14 mouse cellular contexts compared by ENCODE assay signal in the genomic region with DNA sequence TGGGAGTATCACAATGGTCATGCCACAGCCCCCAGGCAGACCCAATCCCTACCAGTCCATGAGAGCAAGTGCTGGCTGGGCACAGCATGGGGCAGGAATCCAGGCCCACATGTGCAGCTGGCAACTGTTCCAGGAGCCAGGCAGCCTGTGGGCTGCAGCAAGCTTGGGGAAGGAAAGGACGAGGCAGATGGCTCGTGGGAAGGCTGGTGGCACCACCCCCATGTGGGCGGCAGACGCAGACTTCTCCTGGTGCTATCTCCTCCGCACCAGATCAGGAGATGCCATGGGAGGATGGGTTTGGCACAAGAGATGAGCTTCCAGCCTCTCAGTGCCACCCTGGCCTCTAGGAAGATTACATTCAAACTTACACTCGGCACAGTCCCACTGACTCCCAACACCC. TPM values are rescaled to one million over a fixed set of nuclear protein-coding genes. Genes with fewer than 3 reads are reported as not detected.
A peak's percentile ranks its signal among the peaks of the same experiment; 100 is the strongest.
DNase-seq lines count a peak whose midpoint lies in the region; ATAC-seq and TF ChIP-seq lines count a peak whose summit lies in the region.
"Had no signal": no experiment of that assay in that cellular context is flagged by ENCODE, and none has a peak within 500 bp of the region (broad histone marks: within the 10 kb centered on the region; RNA-seq: fewer than 3 reads in every experiment).

No protein-coding gene starts in this region.

- no peak for ATAC-seq in hindbrain, postnatal 0 days
- ATAC-seq in hindbrain, embryonic 13.5 days (ENCODE audit: low FRiP score), result no peak
- no peak for ATAC-seq in midbrain, embryonic 11.5 days (ENCODE audit: low FRiP score)
- ATAC-seq: CD4-positive, CD25-positive, alpha-beta regulatory T cell, adult 4 months; intestine, embryonic 16.5 days had no signal

- peaks cover 17% of the 10 kb centered on the region for H3K4me1 ChIP-seq in hindbrain, postnatal 0 days (ENCODE audit: insufficient read depth, low read length)
- H3K4me1 ChIP-seq in hindbrain, embryonic 13.5 days (replicated peaks), result peaks cover 33% of the 10 kb centered on the region
- H3K4me1 ChIP-seq in midbrain, embryonic 11.5 days (ENCODE audit: control insufficient read depth, insufficient read depth, low read length), result no peaks in the 10 kb centered on the region

- intact Hi-C loops in heart, postnatal 14 days (cut with DNase I), result no loop called here

- no peak overlapping the region for H3K4me2 ChIP-seq in hindbrain, postnatal 0 days (ENCODE audit: low read depth, low read length)
- no peak overlapping the region for H3K4me2 ChIP-seq in hindbrain, embryonic 13.5 days
- no peak overlapping the region for H3K4me2 ChIP-seq in midbrain, embryonic 11.5 days

- H3K4me3 ChIP-seq in hindbrain, postnatal 0 days (ENCODE audit: low read length), result no peak overlapping the region
- no peak overlapping the region for H3K4me3 ChIP-seq in hindbrain, embryonic 13.5 days
- H3K4me3 ChIP-seq in midbrain, embryonic 11.5 days (ENCODE audit: low read depth, low read length), result no peak overlapping the region

- no peaks in the 10 kb centered on the region for H3K36me3 ChIP-seq in hindbrain, postnatal 0 days (ENCODE audit: insufficient read depth, low read length)
- no peaks in the 10 kb centered on the region for H3K36me3 ChIP-seq in hindbrain, embryonic 13.5 days
- H3K36me3 ChIP-seq in midbrain, embryonic 11.5 days (ENCODE audit: control insufficient read depth, insufficient read depth, low read length), result no peaks in the 10 kb centered on the region

- no peaks in the 10 kb centered on the region for H3K27me3 ChIP-seq in hindbrain, postnatal 0 days (ENCODE audit: insufficient read depth, low read length)
- 0 out of 2 replicates have a peak, but pooled peaks cover 12% of the 10 kb centered on the region for H3K27me3 ChIP-seq in hindbrain, embryonic 13.5 days
- H3K27me3 ChIP-seq in midbrain, embryonic 11.5 days (ENCODE audit: control insufficient read depth, insufficient read depth, low read length), result no peaks in the 10 kb centered on the region; the same call in 1 of the 2 replicates

- H3K9ac ChIP-seq in hindbrain, postnatal 0 days (replicated peaks; ENCODE audit: low read length), result no peak overlapping the region
- H3K9ac ChIP-seq in hindbrain, embryonic 13.5 days, result no peak overlapping the region
- H3K9ac ChIP-seq in midbrain, embryonic 11.5 days (ENCODE audit: low read length), result no peak overlapping the region

- no peak for TF ChIP-seq CTCF in hindbrain, postnatal 0 days (IDR thresholded peaks at IDR 0.05; ENCODE audit: low read depth)

- DNase-seq in hindbrain, postnatal 0 days (ENCODE audit: low spot score), result peak; percentile 49
- DNase-seq in frontal cortex, postnatal 14 days (ENCODE audit: low spot score in 2 of 2), result peak; percentile 71 to 72
- peak; percentile 67 to 97 for DNase-seq in left cerebral cortex, adult 8-10 months (ENCODE audit: low spot score in 2 of 2)
- DNase-seq in B cell, adult 2 months, result no peak
- no peak for DNase-seq in kidney, postnatal 25 days
- DNase-seq in midbrain, embryonic 11.5 days (ENCODE audit: low spot score, missing footprints), result no peak
- DNase-seq in heart, postnatal 14 days, result no peak
- DNase-seq: liver; lung, postnatal 36 days had no signal

- H3K27ac ChIP-seq in hindbrain, postnatal 0 days, result no peak overlapping the region
- no peak overlapping the region for H3K27ac ChIP-seq in hindbrain, embryonic 13.5 days
- H3K27ac ChIP-seq in midbrain, embryonic 11.5 days (ENCODE audit: low read depth, low read length), result no peak overlapping the region

- WGBS in hindbrain, postnatal 0 days, result 56% methylated on average over 6 of the region's 6 CpGs
- WGBS in hindbrain, embryonic 13.5 days, result 73% methylated on average over 6 of the region's 6 CpGs
- WGBS in midbrain, embryonic 11.5 days, result 82% methylated on average over 6 of the region's 6 CpGs

- no peaks in the 10 kb centered on the region for H3K9me3 ChIP-seq in hindbrain, postnatal 0 days (ENCODE audit: low read length)
- H3K9me3 ChIP-seq in hindbrain, embryonic 13.5 days, result no peaks in the 10 kb centered on the region
- H3K9me3 ChIP-seq in midbrain, embryonic 11.5 days (ENCODE audit: control insufficient read depth, low read length), result no peaks in the 10 kb centered on the region

RNA-seq across cellular contexts. Expression of a gene that starts 33.7 kb away (rescaled TPM):
- 58.8 and 78.7 TPM in 2 replicates for total RNA-seq in hindbrain, postnatal 0 days (2014; rRNA removed)
- 10.4 and 11.2 TPM in 2 replicates for polyA plus RNA-seq in hindbrain, postnatal 0 days (2015; fragmentation: Nextera tagmentation; extraction: Ambion mirVana)
- 11.3 and 14.0 TPM in 2 replicates for polyA plus RNA-seq in hindbrain, embryonic 13.5 days (2015; fragmentation: Nextera tagmentation; extraction: Ambion mirVana)
- 10 to 100 TPM; 23.4 to 29.3 (median 26.5) TPM for total RNA-seq in left cerebral cortex, adult 8-10 months (2022)
- 2.9 and 3.2 TPM in 2 replicates for polyA plus RNA-seq in midbrain, embryonic 11.5 days (2014; fragmentation: Nextera tagmentation; extraction: Ambion mirVana)
- 1 to 10 TPM; 3.2 to 3.6 TPM for total RNA-seq in heart, postnatal 14 days (2021)
- polyA plus RNA-seq: CD4-positive, CD25-positive, alpha-beta regulatory T cell, adult 4 months had no signal

RNA-seq across cellular contexts. Expression of a gene that starts 53.2 kb away (rescaled TPM):
- 2.8 and 8.6 TPM in 2 replicates for total RNA-seq in hindbrain, postnatal 0 days (2014; rRNA removed)
- 6.1 and 7.1 TPM in 2 replicates for polyA plus RNA-seq in hindbrain, postnatal 0 days (2015; fragmentation: Nextera tagmentation; extraction: Ambion mirVana)
- polyA plus RNA-seq in hindbrain, embryonic 13.5 days (2015; fragmentation: Nextera tagmentation; extraction: Ambion mirVana), result 2.4 and 3.1 TPM in 2 replicates
- total RNA-seq in left cerebral cortex, adult 8-10 months (2022), result 1 to 10 TPM; 2.4 to 6.3 (median 3.1) TPM
- 0.99 and 1.3 TPM in 2 replicates for polyA plus RNA-seq in midbrain, embryonic 11.5 days (2014; fragmentation: Nextera tagmentation; extraction: Ambion mirVana)
- not detected for total RNA-seq in heart, postnatal 14 days (2021)
- polyA plus RNA-seq: CD4-positive, CD25-positive, alpha-beta regulatory T cell, adult 4 months; heart, embryonic 14.5 days; intestine, embryonic 16.5 days; spleen, adult 2 months had no signal

RNA-seq across cellular contexts. Expression of a gene that starts 54.9 kb away (rescaled TPM):
- total RNA-seq in hindbrain, postnatal 0 days (2014; rRNA removed), result 31.5 and 33.0 TPM in 2 replicates
- polyA plus RNA-seq in hindbrain, postnatal 0 days (2015; fragmentation: Nextera tagmentation; extraction: Ambion mirVana), result 39.2 and 42.6 TPM in 2 replicates
- polyA plus RNA-seq in hindbrain, embryonic 13.5 days (2015; fragmentation: Nextera tagmentation; extraction: Ambion mirVana), result 51.9 and 52.6 TPM in 2 replicates
- 10 to 100 TPM; 37.5 to 40.1 (median 38.5) TPM for total RNA-seq in left cerebral cortex, adult 8-10 months (2022)
- 65.9 and 71.6 TPM in 2 replicates for polyA plus RNA-seq in midbrain, embryonic 11.5 days (2014; fragmentation: Nextera tagmentation; extraction: Ambion mirVana)
- 10 to 100 TPM; 41.5 to 44.7 TPM for total RNA-seq in heart, postnatal 14 days (2021)

Comparison
In these comparisons a context has a peak if more than half of its experiments do, and no peak if none do; other contexts are left out.
1. DNase-seq: peak in hindbrain, postnatal 0 days (single experiment), frontal cortex, postnatal 14 days (2 of 2) and left cerebral cortex, adult 8-10 months (2 of 2); none in B cell, adult 2 months (0 of 2), kidney, postnatal 25 days (0 of 2), midbrain, embryonic 11.5 days (single experiment) and heart, postnatal 14 days (0 of 2).
2. RNA of a gene that starts 33.7 kb away (total RNA-seq): 58.8 to 78.7 TPM in hindbrain, postnatal 0 days and 23.4 to 29.3 TPM in left cerebral cortex, adult 8-10 months; 3.2 to 3.6 TPM in heart, postnatal 14 days; every median in the first group is over 4 times any median in the second.